Mouse (Mus musculus) kidney, embryonic 16.5 days (tissue): ENCODE data around the gene Epb41l2. TPM values are rescaled to one million over a fixed set of nuclear protein-coding genes. Genes with fewer than 3 reads are reported as not detected.

Experiments
- ATAC-seq: fragments of 200-750 bp; cut with Nextera tagmentation; 2 replicates; pipeline ENCODE4 v1.8.0; 2017; ENCODE audit warnings: moderate TSS enrichment; ENCODE audit not compliant: low FRiP score, low TSS enrichment
- H3K27ac ChIP-seq: fragments of 300-500 bp; sonication (generic); 2 replicates; pipeline ENCODE4 v1.5.1; 2014; ENCODE audit warnings: low read length
- H3K27me3 ChIP-seq: fragments of 300-500 bp; sonication (generic); 2 replicates; pipeline ENCODE4 v1.6.1; 2014; ENCODE audit warnings: low read length, control low read depth, mixed read lengths; ENCODE audit not compliant: insufficient read depth
- H3K36me3 ChIP-seq: fragments of 300-500 bp; sonication (generic); 2 replicates; pipeline ENCODE4 v1.6.1; 2014; ENCODE audit warnings: low read length, control low read depth, mixed read lengths; ENCODE audit not compliant: insufficient read depth
- H3K4me1 ChIP-seq: fragments of 300-500 bp; sonication (generic); 2 replicates; pipeline ENCODE4 v1.6.1; 2014; ENCODE audit warnings: low read length, control low read depth, mixed read lengths; ENCODE audit not compliant: insufficient read depth
- H3K4me2 ChIP-seq: fragments of 300-500 bp; sonication (generic); replicated peaks from 2 replicates; pipeline ENCODE4 v1.6.1; 2014; ENCODE audit warnings: low read depth, low read length
- H3K4me3 ChIP-seq: fragments of 300-500 bp; sonication (generic); 2 replicates; pipeline ENCODE4 v1.5.1; 2014; ENCODE audit warnings: mild to moderate bottlenecking, low read length
- H3K9ac ChIP-seq: fragments of 300-500 bp; sonication (generic); replicated peaks from 2 replicates; pipeline ENCODE4 v1.6.1; 2014; ENCODE audit warnings: low read length
- H3K9me3 ChIP-seq: fragments of 300-500 bp; sonication (generic); 2 replicates; pipeline ENCODE4 v1.6.1; 2016; ENCODE audit warnings: low read length, control low read depth
- WGBS: fragments of 180-500 bp; shearing (Covaris S2); extraction: QIAGEN DNeasy Blood & Tissue Kit; methylation state at CpG from one replicate; pipeline ENCODE4 v1.1.7; 2014; 5-methylcytosine and 5-hydroxymethylcytosine counted together
- polyA plus RNA-seq: library from polyadenylated mRNA; unstranded; fragments of >200 nt; fragmentation: Nextera tagmentation; extraction: Ambion mirVana; gene quantifications from 2 replicates; pipeline ENCODE4 v1.2.1, GENCODE M21; 2015

Epb41l2 gene
- polyA plus RNA-seq, 1 experiment from 2014 or later: 74.9 TPM

- Histone ChIP-seq H3K27ac (no peak overlapping the region), H3K27me3 (no peaks in the 10 kb centered on the region), H3K9me3 (no peaks in the 10 kb centered on the region), H3K4me2 (no peak overlapping the region), H3K36me3 (no peaks in the 10 kb centered on the region), H3K4me3 (no peak overlapping the region), H3K9ac (no peak overlapping the region), H3K4me1 (peaks cover 34% of the 10 kb centered on the region)
- 89% methylated on average over 6 of the region's 6 CpGs for WGBS
- ATAC-seq: no peak
Observed at GRCm38 (mm10) chr10:25404702-25405098, 45.1 kb downstream of the Epb41l2 start.

GRCm38 (mm10) chr10:25405551-25405950, 46.0 kb downstream of the Epb41l2 start:
- H3K4me2 ChIP-seq: no peak overlapping the region
- H3K27me3 ChIP-seq: no peaks in the 10 kb centered on the region
- peaks cover 25% of the 10 kb centered on the region for H3K4me1 ChIP-seq
- no peak overlapping the region for H3K27ac ChIP-seq
- no peak overlapping the region for H3K9ac ChIP-seq
- no peaks in the 10 kb centered on the region for H3K36me3 ChIP-seq
- no peaks in the 10 kb centered on the region for H3K9me3 ChIP-seq
- no peak for ATAC-seq
- WGBS: 80% methylated on average over 8 of the region's 8 CpGs
- no peak overlapping the region for H3K4me3 ChIP-seq

GRCm38 (mm10) chr10:25406695-25407094, 47.1 kb downstream of the Epb41l2 start:
- WGBS: 74% methylated on average over 5 of the region's 5 CpGs
- Histone ChIP-seq H3K36me3 (no peaks in the 10 kb centered on the region), H3K9me3 (no peaks in the 10 kb centered on the region), H3K4me2 (no peak overlapping the region), H3K4me3 (no peak overlapping the region), H3K9ac (no peak overlapping the region), H3K4me1 (peaks cover 25% of the 10 kb centered on the region), H3K27me3 (no peaks in the 10 kb centered on the region), H3K27ac (no peak overlapping the region)
- ATAC-seq: no peak

DNA sequence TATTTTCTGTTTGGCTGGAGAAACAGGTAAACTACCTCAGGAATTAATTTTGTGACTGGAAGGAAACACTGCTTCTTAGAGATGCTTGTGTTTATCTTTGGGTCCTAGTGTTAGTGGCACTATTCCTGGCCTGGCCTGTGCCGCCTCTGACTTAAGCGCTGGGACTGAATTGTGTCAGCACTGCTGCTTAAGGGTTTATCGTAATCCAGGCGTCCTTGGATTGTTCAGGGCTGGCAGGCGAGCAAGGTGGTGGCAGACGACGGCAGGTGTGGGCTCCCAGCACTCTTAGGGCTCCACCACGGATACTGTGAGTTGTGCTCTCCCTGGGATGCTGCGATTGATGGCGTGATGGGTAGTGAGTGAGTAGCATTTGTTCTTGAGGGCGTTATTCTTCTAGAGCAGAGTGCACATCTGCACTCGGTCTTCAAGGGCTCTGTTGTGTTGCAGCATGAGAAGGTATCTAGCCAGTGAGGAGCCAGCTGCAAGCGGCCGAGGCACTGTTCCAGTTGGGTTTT, 48.6 kb downstream of the Epb41l2 start:
- 85% methylated on average over 14 of the region's 14 CpGs for WGBS
- no peaks in the 10 kb centered on the region for H3K27me3 ChIP-seq
- ATAC-seq: no peak

GRCm38 (mm10) chr10:25411836-25412373, 52.3 kb downstream of the Epb41l2 start:
- Histone ChIP-seq H3K4me3 (no peak overlapping the region), H3K36me3 (no peaks in the 10 kb centered on the region), H3K27me3 (no peaks in the 10 kb centered on the region), H3K9ac (no peak overlapping the region), H3K4me1 (0 out of 2 replicates have a peak, but pooled peaks cover 4% of the 10 kb centered on the region), H3K27ac (no peak overlapping the region; the same call in 1 of the 2 replicates), H3K9me3 (no peaks in the 10 kb centered on the region), H3K4me2 (no peak overlapping the region)
- ATAC-seq: no peak
- WGBS: 55% methylated on average over 6 of the region's 6 CpGs

More for the DNA sequence above, 48.6 kb downstream of the Epb41l2 start:
- Histone ChIP-seq H3K4me1 (peaks cover 14% of the 10 kb centered on the region), H3K4me3 (no peak overlapping the region), H3K9me3 (no peaks in the 10 kb centered on the region), H3K36me3 (no peaks in the 10 kb centered on the region), H3K4me2 (no peak overlapping the region), H3K9ac (no peak overlapping the region), H3K27ac (no peak overlapping the region)

- 0 out of 2 replicates have a peak, but pooled peaks cover 4% of the 10 kb centered on the region for H3K4me1 ChIP-seq
- H3K9me3 ChIP-seq: no peaks in the 10 kb centered on the region
- no peaks in the 10 kb centered on the region for H3K27me3 ChIP-seq
- H3K9ac ChIP-seq: no peak overlapping the region
- WGBS: 90% methylated on average over 7 of the region's 7 CpGs
- no peak overlapping the region for H3K4me3 ChIP-seq
- no peak overlapping the region for H3K4me2 ChIP-seq
- H3K36me3 ChIP-seq: no peaks in the 10 kb centered on the region
- no peak for ATAC-seq
- H3K27ac ChIP-seq: no peak overlapping the region
Observed at GRCm38 (mm10) chr10:25415188-25415717, 55.7 kb downstream of the Epb41l2 start.

GRCm38 (mm10) chr10:25416696-25417095, 57.1 kb downstream of the Epb41l2 start:
- no peaks in the 10 kb centered on the region for H3K36me3 ChIP-seq
- H3K9me3 ChIP-seq: no peaks in the 10 kb centered on the region
- H3K4me3 ChIP-seq: no peak overlapping the region
- WGBS: 74% methylated on average over 5 of the region's 5 CpGs
- H3K4me2 ChIP-seq: no peak overlapping the region
- no peak overlapping the region for H3K27ac ChIP-seq
- H3K9ac ChIP-seq: no peak overlapping the region
- no peak for ATAC-seq
- H3K27me3 ChIP-seq: no peaks in the 10 kb centered on the region
- no peaks in the 10 kb centered on the region for H3K4me1 ChIP-seq

DNA sequence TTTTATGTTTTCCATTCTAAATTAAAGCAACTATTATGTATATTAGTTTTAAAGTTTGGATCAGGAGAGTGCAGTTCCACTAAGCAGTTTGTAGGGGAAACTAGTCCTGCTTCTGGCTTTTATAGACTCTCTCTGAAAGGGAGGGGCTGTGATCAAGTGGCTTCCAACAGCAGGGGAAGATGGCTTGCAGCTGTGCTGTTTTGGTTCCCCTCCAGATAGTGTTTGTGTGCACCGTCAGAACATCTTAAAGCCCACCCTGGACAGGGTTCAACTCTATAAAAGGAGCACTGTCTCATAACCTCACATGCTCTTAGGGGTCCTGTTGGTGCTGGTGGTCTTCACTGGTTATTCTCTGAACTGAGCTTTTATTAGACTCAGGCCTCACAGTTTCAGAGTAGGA, 66.5 kb downstream of the Epb41l2 start:
- Histone ChIP-seq H3K4me3 (no peak overlapping the region), H3K27ac (peak overlapping the region; percentile 64), H3K9ac (no peak overlapping the region), H3K36me3 (no peaks in the 10 kb centered on the region), H3K4me2 (no peak overlapping the region), H3K4me1 (peaks cover 30% of the 10 kb centered on the region), H3K9me3 (no peaks in the 10 kb centered on the region), H3K27me3 (no peaks in the 10 kb centered on the region)
- peak; percentile 67 for ATAC-seq
- WGBS: 19% methylated on average over 1 of the region's 1 CpGs

DNA sequence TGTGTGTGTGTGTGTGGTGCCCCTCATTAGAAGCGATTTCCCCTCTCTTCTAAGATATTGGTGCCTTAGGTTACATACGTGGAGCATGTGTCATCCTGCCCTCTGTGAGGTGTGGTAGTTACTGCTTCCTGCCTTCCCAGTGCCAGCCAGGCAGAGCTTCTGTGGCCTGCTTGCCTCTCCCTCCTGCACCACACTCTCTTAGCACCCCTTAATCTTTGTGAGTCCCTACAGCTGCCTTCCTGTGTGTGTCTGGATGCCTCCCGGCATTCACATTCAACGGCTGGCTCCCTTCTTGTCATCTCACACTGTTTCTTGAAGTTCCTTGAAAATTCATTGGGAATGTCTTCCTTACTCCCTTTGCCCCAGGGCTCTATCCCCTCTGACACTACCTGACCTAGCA, 67.2 kb downstream of the Epb41l2 start:
- H3K27ac ChIP-seq: peak overlapping the region; percentile 64
- H3K9ac ChIP-seq: no peak overlapping the region
- WGBS: 43% methylated on average over 4 of the region's 4 CpGs
- ATAC-seq: peak; percentile 42; the same call in 1 of the 2 replicates
- no peaks in the 10 kb centered on the region for H3K9me3 ChIP-seq
- peaks cover 34% of the 10 kb centered on the region for H3K4me1 ChIP-seq
- H3K36me3 ChIP-seq: no peaks in the 10 kb centered on the region
- H3K4me3 ChIP-seq: no peak overlapping the region
- no peak overlapping the region for H3K4me2 ChIP-seq
- no peaks in the 10 kb centered on the region for H3K27me3 ChIP-seq

GRCm38 (mm10) chr10:25427523-25427922, 67.9 kb downstream of the Epb41l2 start:
- peak overlapping the region; percentile 64 for H3K27ac ChIP-seq
- no peaks in the 10 kb centered on the region for H3K36me3 ChIP-seq
- no peaks in the 10 kb centered on the region for H3K9me3 ChIP-seq
- no peak for ATAC-seq
- H3K27me3 ChIP-seq: no peaks in the 10 kb centered on the region
- WGBS: 37% methylated on average over 7 of the region's 7 CpGs
- no peak overlapping the region for H3K4me2 ChIP-seq
- H3K4me3 ChIP-seq: no peak overlapping the region
- H3K9ac ChIP-seq: no peak overlapping the region; the same call in 1 of the 2 replicates
- peaks cover 41% of the 10 kb centered on the region for H3K4me1 ChIP-seq
